Mouse (Mus musculus) limb, embryonic 11.5 days (tissue): ENCODE measurements at regions not wholly inside any gene's neighbourhood (a gene's known extent, or its start where the extent isn't known, plus 50 kb on each side); places are given as distances from the start of the nearest gene placed in this dataset.

ENCODE experiments used
- ATAC-seq: fragments of 200-750 bp; cut with Nextera tagmentation; 2 replicates; pipeline ENCODE4 v1.8.0; 2017; ENCODE audit warnings: low read depth; ENCODE audit not compliant: insufficient number of reproducible peaks, low FRiP score, low TSS enrichment
- DNase-seq: peaks from one replicate; pipeline ENCODE4 v3.0.0-alpha.2; 2015; ENCODE audit warnings: low spot score
- H3K27ac ChIP-seq: fragments of 300-500 bp; sonication (generic); replicated peaks from 2 replicates; pipeline ENCODE4 v1.5.1; 2014; ENCODE audit warnings: low read depth, mild to moderate bottlenecking, low read length
- H3K27me3 ChIP-seq: fragments of 300-500 bp; sonication (generic); 2 replicates; pipeline ENCODE4 v1.6.1; 2014; ENCODE audit warnings: mild to moderate bottlenecking, low read length, mixed read lengths; ENCODE audit not compliant: control insufficient read depth, insufficient read depth
- H3K36me3 ChIP-seq: fragments of 300-500 bp; sonication (generic); 2 replicates; pipeline ENCODE4 v1.6.1; 2014; ENCODE audit warnings: mild to moderate bottlenecking, low read length, moderate library complexity, mixed read lengths; ENCODE audit not compliant: control insufficient read depth, insufficient read depth
- H3K4me1 ChIP-seq: fragments of 300-500 bp; sonication (generic); 2 replicates; pipeline ENCODE4 v1.6.1; 2014; ENCODE audit warnings: low read length, mixed read lengths; ENCODE audit not compliant: control insufficient read depth, insufficient read depth
- H3K4me2 ChIP-seq: fragments of 300-500 bp; sonication (generic); 2 replicates; pipeline ENCODE4 v1.6.1; 2014; ENCODE audit warnings: low read depth, mild to moderate bottlenecking, moderate library complexity; ENCODE audit not compliant: severe bottlenecking
- H3K4me3 ChIP-seq: fragments of 300-500 bp; sonication (generic); 2 replicates; pipeline ENCODE4 v1.5.1; 2014; ENCODE audit warnings: low read depth, low read length
- H3K9ac ChIP-seq: fragments of 300-500 bp; sonication (generic); 2 replicates; pipeline ENCODE4 v1.6.1; 2014; ENCODE audit warnings: mild to moderate bottlenecking, low read length
- H3K9me3 ChIP-seq: fragments of 300-500 bp; sonication (generic); 2 replicates; pipeline ENCODE4 v1.6.1; 2016; ENCODE audit warnings: low read length; ENCODE audit not compliant: control insufficient read depth
- WGBS: fragments of 180-500 bp; shearing (Covaris S2); extraction: QIAGEN DNeasy Blood & Tissue Kit; methylation state at CpG from one replicate; pipeline ENCODE4 v1.1.7; 2014; 5-methylcytosine and 5-hydroxymethylcytosine counted together

- H3K4me3 ChIP-seq, result no peak overlapping the region
- no peaks in the 10 kb centered on the region for H3K4me1 ChIP-seq
- H3K4me2 ChIP-seq, result no peak overlapping the region
- no peak overlapping the region for H3K27ac ChIP-seq
- no peak for ATAC-seq
- H3K9ac ChIP-seq, result no peak overlapping the region
- no peaks in the 10 kb centered on the region for H3K27me3 ChIP-seq
- WGBS, result 53% methylated on average over 3 of the region's 3 CpGs
- H3K9me3 ChIP-seq, result no peaks in the 10 kb centered on the region
- peak; percentile 14 for DNase-seq
- no peaks in the 10 kb centered on the region for H3K36me3 ChIP-seq
Measured at GRCm38 (mm10) chr2:12054165-12054500, 247.6 kb downstream of the Itga8 start.
